ENCODE assay signal across 12 mouse cellular contexts in genomic region chr19:55481308-55481707, GRCm38 (mm10).
A peak's percentile ranks its signal among the peaks of the same experiment; 100 is the strongest.
DNase-seq lines count a peak whose midpoint lies in the region; ATAC-seq and TF ChIP-seq lines count a peak whose summit lies in the region.
"Had no signal": no experiment of that assay in that cellular context is flagged by ENCODE, and none has a peak within 500 bp of the region (broad histone marks: within the 10 kb centered on the region; RNA-seq: fewer than 3 reads in every experiment).

No protein-coding gene starts in this region.

- peak; percentile 65; the same call in 1 of the 2 replicates for ATAC-seq in forebrain, postnatal 0 days
- ATAC-seq: intestine, embryonic 15.5 days had no signal

- no peak for TF ChIP-seq CTCF in forebrain, postnatal 0 days (IDR thresholded peaks at IDR 0.05; ENCODE audit: low read depth)

- H3K9me3 ChIP-seq in forebrain, postnatal 0 days (ENCODE audit: low read length) = no peaks in the 10 kb centered on the region
- no peaks in the 10 kb centered on the region for H3K9me3 ChIP-seq in heart, embryonic 10.5 days
- H3K9me3 ChIP-seq: intestine, embryonic 15.5 days had no signal

- H3K4me2 ChIP-seq in forebrain, postnatal 0 days (ENCODE audit: low read depth) = no peak overlapping the region
- H3K4me2 ChIP-seq: intestine, embryonic 15.5 days had no signal

- H3K36me3 ChIP-seq in forebrain, postnatal 0 days (ENCODE audit: insufficient read depth) = no peaks in the 10 kb centered on the region
- H3K36me3 ChIP-seq in heart, embryonic 10.5 days = no peaks in the 10 kb centered on the region
- H3K36me3 ChIP-seq: intestine, embryonic 15.5 days had no signal

- intact Hi-C loops in heart, postnatal 36 days (cut with DNase I) = no loop called here

- peak; percentile 61 for DNase-seq in heart, adult 11 months
- no peak for DNase-seq in heart, postnatal 36 days
- DNase-seq in forebrain, postnatal 0 days = peak; percentile 31
- peak; percentile 56 for DNase-seq in kidney, postnatal 10 days
- peak; percentile 2 for DNase-seq in naive thymus-derived CD4-positive, alpha-beta T cell, adult 2 months (ENCODE audit: low read depth)
- DNase-seq in heart, embryonic 10.5 days (ENCODE audit: low spot score) = no peak
- no peak for DNase-seq in cerebellum, adult 9-10 months
- DNase-seq in thymus, postnatal 0 days (ENCODE audit: low spot score) = no peak
- DNase-seq: adrenal gland, postnatal 25 days; thymus, postnatal 4 days had no signal

- no peak overlapping the region for H3K4me3 ChIP-seq in forebrain, postnatal 0 days (ENCODE audit: low read depth, low read length)
- no peak overlapping the region for H3K4me3 ChIP-seq in heart, embryonic 10.5 days
- H3K4me3 ChIP-seq: intestine, embryonic 15.5 days had no signal

- no peaks in the 10 kb centered on the region for H3K4me1 ChIP-seq in forebrain, postnatal 0 days (ENCODE audit: insufficient read depth)
- H3K4me1 ChIP-seq in heart, embryonic 10.5 days = peaks cover 20% of the 10 kb centered on the region

- no peak overlapping the region for H3K27ac ChIP-seq in forebrain, postnatal 0 days (ENCODE audit: low read depth, low read length)
- H3K27ac ChIP-seq in heart, embryonic 10.5 days = no peak overlapping the region
- H3K27ac ChIP-seq: intestine, embryonic 15.5 days; macrophage had no signal

- 21% methylated on average over 5 of the region's 5 CpGs for WGBS in forebrain, postnatal 0 days
- 68% methylated on average over 5 of the region's 5 CpGs for WGBS in heart, embryonic 10.5 days

- no peaks in the 10 kb centered on the region for H3K27me3 ChIP-seq in forebrain, postnatal 0 days (ENCODE audit: insufficient read depth, low read length)
- no peaks in the 10 kb centered on the region for H3K27me3 ChIP-seq in heart, embryonic 10.5 days (ENCODE audit: insufficient read depth, poor library complexity, severe bottlenecking)
- H3K27me3 ChIP-seq: intestine, embryonic 15.5 days had no signal

- H3K9ac ChIP-seq in forebrain, postnatal 0 days = no peak overlapping the region
- H3K9ac ChIP-seq: intestine, embryonic 15.5 days had no signal

Comparison
In these comparisons a context has a peak if more than half of its experiments do, and no peak if none do; other contexts are left out.
1. DNase-seq: peak in heart, adult 11 months (single experiment), forebrain, postnatal 0 days (single experiment), kidney, postnatal 10 days (single experiment) and naive thymus-derived CD4-positive, alpha-beta T cell, adult 2 months (single experiment); none in heart, postnatal 36 days (0 of 2), heart, embryonic 10.5 days (single experiment), cerebellum, adult 9-10 months (single experiment) and thymus, postnatal 0 days (single experiment).